In the genomic region with DNA sequence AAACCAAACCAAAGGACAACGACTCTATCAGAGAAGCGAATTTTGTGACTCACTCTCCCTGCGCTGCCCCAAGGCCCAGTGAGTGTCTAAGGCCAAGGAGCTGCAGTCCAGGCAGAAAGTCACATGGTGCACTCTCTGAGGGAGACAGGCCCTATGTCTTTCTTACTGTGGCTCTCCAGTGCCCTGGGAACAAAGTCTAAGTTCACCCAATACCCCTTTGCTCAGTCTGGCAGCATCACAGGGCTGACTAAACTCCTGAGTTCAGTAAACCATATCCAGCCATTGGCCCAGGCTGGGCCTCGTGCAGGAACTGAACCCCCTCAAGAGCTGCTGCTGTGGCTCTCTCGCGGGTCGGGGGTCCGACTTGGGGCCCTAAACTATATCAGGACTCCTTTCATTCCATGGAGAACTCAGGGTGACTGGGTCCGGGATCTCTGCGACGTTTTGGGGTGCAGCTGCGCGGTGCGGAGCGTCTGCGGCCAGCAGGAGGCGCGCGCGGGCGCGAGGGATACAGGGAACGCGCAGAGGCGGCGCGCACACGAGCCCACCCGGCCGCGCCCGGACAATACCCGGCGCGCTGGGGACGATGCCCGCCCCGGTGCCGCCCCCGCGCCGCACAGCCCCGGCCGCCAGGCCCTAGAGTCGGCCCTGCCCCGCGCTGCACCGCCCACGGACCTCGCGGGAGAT, we compare ENCODE assay signal across 8 mouse cellular contexts. TPM values are rescaled to one million over a fixed set of nuclear protein-coding genes. Genes with fewer than 3 reads are reported as not detected.
DNase-seq lines count a peak whose midpoint lies in the region; ATAC-seq and TF ChIP-seq lines count a peak whose summit lies in the region.

TSS of gene Palm (plus strand) at position 522 of the 687 bp plus-strand sequence.

- H3K9ac ChIP-seq in ES-E14 (ENCODE audit: insufficient read depth, low read depth, low read length, poor library complexity, severe bottlenecking): peak within 1 kb of the TSS; percentile 93
- peak within 1 kb of the TSS; percentile 97 for H3K9ac ChIP-seq in lung, embryonic 16.5 days (ENCODE audit: low read length)

- no peaks in the 10 kb centered on the region for H3K27me3 ChIP-seq in lung, embryonic 16.5 days (ENCODE audit: control insufficient read depth, insufficient read depth, low read depth, low read length)
- H3K27me3 ChIP-seq in thymus, adult 2 months (ENCODE audit: control insufficient read depth, insufficient read depth, low read length): no peaks in the 10 kb centered on the region

- TF ChIP-seq POLR2A in thymus, adult 2 months (IDR thresholded peaks at IDR 0.05; ENCODE audit: control insufficient read depth, extremely low read depth, insufficient read depth, low read length, poor library complexity): no peak

- DNase-seq in ES-E14 (ENCODE audit: low read depth, low spot score): no peak
- peak; percentile 81 to 95 for DNase-seq in cerebellum, adult 18-20 months
- DNase-seq in forelimb bud, embryonic 11.5 days (ENCODE audit: low read depth, low spot score): peak; percentile 71
- DNase-seq in heart, postnatal 4 days: peak; percentile 84
- DNase-seq in layer of hippocampus, adult 9-11 months: peak; percentile 61
- peak; percentile 51 for DNase-seq in ovary, adult 18-20 months (ENCODE audit: low spot score)
- DNase-seq in thymus, adult 2 months: peak; percentile 82

- peak; percentile 80 for ATAC-seq in lung, embryonic 16.5 days (ENCODE audit: low read depth)

- 6% methylated on average over 40 of the region's 51 CpGs for WGBS in lung, embryonic 16.5 days
- 6% methylated on average over 51 of the region's 51 CpGs for WGBS in thymus, adult 2 months

- peak within 1 kb of the TSS; percentile 96 for H3K4me2 ChIP-seq in lung, embryonic 16.5 days (ENCODE audit: low read depth, low read length)

- no peaks in the 10 kb centered on the region for H3K9me3 ChIP-seq in ES-E14 (ENCODE audit: control insufficient read depth, insufficient read depth, low read depth, low read length)
- no peaks in the 10 kb centered on the region for H3K9me3 ChIP-seq in lung, embryonic 16.5 days (ENCODE audit: control insufficient read depth, low read length)

- peak within 1 kb of the TSS; percentile 77 to 98 for H3K4me3 ChIP-seq in ES-E14 (ENCODE audit: insufficient read depth in 1 of 2, low read depth in 1 of 2, low read length in 2 of 2, poor library complexity in 1 of 2, severe bottlenecking in 1 of 2)
- H3K4me3 ChIP-seq in lung, embryonic 16.5 days (ENCODE audit: low read length): peak within 1 kb of the TSS; percentile 94
- peak within 1 kb of the TSS; percentile 66 for H3K4me3 ChIP-seq in thymus, adult 2 months (ENCODE audit: control insufficient read depth, insufficient read depth, low read length)

- peak; percentile 93; the same call in 1 of the 2 replicates for TF ChIP-seq CTCF in thymus, adult 2 months (IDR thresholded peaks at IDR 0.05; ENCODE audit: borderline replicate concordance, control insufficient read depth, extremely low read depth, insufficient read depth, low read length, poor library complexity)

- in situ Hi-C loops in ES-E14 (cut with MboI; ENCODE audit: low sequenced_read_pairs in 2 of 2, unreplicated experiment in 2 of 2): no loop called here

- peaks cover 7 to 24% of the 10 kb centered on the region in 2 experiments for H3K4me1 ChIP-seq in ES-E14 (ENCODE audit: control insufficient read depth in 2 of 2, insufficient read depth in 2 of 2, low read length in 2 of 2, poor library complexity in 1 of 2)
- H3K4me1 ChIP-seq in lung, embryonic 16.5 days (replicated peaks; ENCODE audit: control insufficient read depth, insufficient read depth, low read length): peaks cover 12% of the 10 kb centered on the region
- peaks cover 56% of the 10 kb centered on the region for H3K4me1 ChIP-seq in thymus, adult 2 months (replicated peaks; ENCODE audit: control insufficient read depth, insufficient read depth, low read length)

- H3K36me3 ChIP-seq in ES-E14 (ENCODE audit: control insufficient read depth, insufficient read depth, low read length, poor library complexity, severe bottlenecking): no peaks in the 10 kb centered on the region
- H3K36me3 ChIP-seq in lung, embryonic 16.5 days (ENCODE audit: control insufficient read depth, insufficient read depth, low read length): no peaks in the 10 kb centered on the region
- no peaks in the 10 kb centered on the region for H3K36me3 ChIP-seq in thymus, adult 2 months (ENCODE audit: control insufficient read depth, insufficient read depth, low read length)

- H3K27ac ChIP-seq in ES-E14 (ENCODE audit: insufficient read depth, low read depth, low read length, poor library complexity, severe bottlenecking): no peak within 1 kb of the TSS; the same call in 1 of the 2 replicates
- peak within 1 kb of the TSS; percentile 71 for H3K27ac ChIP-seq in lung, embryonic 16.5 days (ENCODE audit: low read length)
- H3K27ac ChIP-seq in thymus, adult 2 months (ENCODE audit: control insufficient read depth, insufficient read depth, low read length): no peak within 1 kb of the TSS

TF ChIP-seq in ES-E14, 5 proteins besides CTCF, POLR2A, EP300 and RAD21:
- TF ChIP-seq MAFK (IDR thresholded peaks at IDR 0.05; ENCODE audit: insufficient read depth, low read depth, low read length) (no peak), CHD2 (IDR thresholded peaks at IDR 0.05; ENCODE audit: low read depth, low read length) (no peak), ZNF384 (IDR thresholded peaks at IDR 0.05; ENCODE audit: low read depth, low read length) (no peak), HCFC1 (IDR thresholded peaks at IDR 0.05; ENCODE audit: borderline replicate concordance, insufficient read depth, low read length) (no peak; the same call in 1 of the 2 replicates), ZC3H11A (IDR thresholded peaks at IDR 0.05; ENCODE audit: borderline replicate concordance, low read depth, low read length) (no peak)

RNA-seq across cellular contexts. Expression of gene Palm, which starts in this region (rescaled TPM):
- total RNA-seq in ES-E14 (2012; rRNA removed): 10.7 and 12.7 TPM in 2 replicates
- 10 to 100 TPM; 78.5 to 88.6 TPM for total RNA-seq in heart, postnatal 4 days (2021)
- 52.7 and 54.1 TPM in 2 replicates for polyA plus RNA-seq in lung, embryonic 16.5 days (2015; fragmentation: Nextera tagmentation; extraction: Ambion mirVana)
- 63.7 and 87.8 TPM in 2 replicates for polyA plus RNA-seq in thymus, adult 2 months (2012; rRNA removed)
